Mouse (Mus musculus) thymus, adult 2 months (tissue): ENCODE data around the gene Stau1.

Experiments
- CTCF ChIP-seq: fragments of 200-500 bp; IDR thresholded peaks from 2 replicates; pipeline ENCODE4 v1.5.1; 2012; ENCODE audit warnings: mild to moderate bottlenecking, control low read depth, low read length, moderate library complexity, borderline replicate concordance; ENCODE audit not compliant: control insufficient read depth, poor library complexity, insufficient read depth; ENCODE audit errors: extremely low read depth
- POLR2A ChIP-seq: fragments of 200-500 bp; IDR thresholded peaks from 2 replicates; pipeline ENCODE4 v1.6.1; 2012; ENCODE audit warnings: mild to moderate bottlenecking, low read length, control low read depth, moderate library complexity; ENCODE audit not compliant: control insufficient read depth, poor library complexity, insufficient read depth; ENCODE audit errors: extremely low read depth

DNA sequence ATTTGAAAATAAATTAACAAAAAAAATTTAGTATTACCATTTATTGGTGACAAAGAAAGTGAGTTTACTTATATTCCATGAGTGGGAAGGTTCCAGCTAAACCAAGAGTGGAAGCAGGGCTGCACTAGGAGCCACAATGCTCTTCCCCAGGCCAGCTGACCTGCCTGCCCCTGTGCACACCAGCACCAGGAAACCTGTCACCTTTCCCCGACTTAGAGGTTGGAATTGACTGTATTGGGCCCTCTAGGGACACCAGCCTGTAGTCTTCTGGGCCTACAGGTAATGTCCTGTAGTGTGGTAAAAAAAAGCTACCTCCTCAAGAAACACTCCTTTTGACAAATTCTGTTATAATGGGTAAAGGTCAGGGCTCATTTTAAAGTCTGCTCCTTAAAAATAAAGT lies 47.9 kb downstream of the Stau1 start:
- TF ChIP-seq CTCF (no peak), POLR2A (no peak)
